Comparison of ENCODE assay signal across 18 mouse cellular contexts in the genomic region with DNA sequence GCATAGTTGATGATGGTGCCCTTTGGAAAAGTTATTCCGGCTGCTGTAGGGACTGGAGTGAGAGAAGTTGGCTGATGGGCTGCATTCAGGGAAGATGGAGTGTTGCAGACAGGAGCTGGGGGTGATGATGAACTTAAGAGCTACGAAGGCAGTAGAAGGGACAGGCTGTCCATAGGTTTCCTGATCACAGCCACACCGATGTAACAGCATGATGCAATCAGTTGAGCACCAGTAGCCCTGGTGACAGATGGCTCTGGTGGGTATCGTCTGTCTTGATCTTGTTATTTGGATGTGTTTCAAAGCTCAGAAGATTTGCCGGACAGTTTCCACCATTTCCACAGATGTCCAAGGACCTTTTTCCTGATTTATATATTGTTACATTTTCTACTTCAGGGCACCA. TPM values are rescaled to one million over a fixed set of nuclear protein-coding genes. Genes with fewer than 3 reads are reported as not detected.
DNase-seq lines count a peak whose midpoint lies in the region; ATAC-seq and TF ChIP-seq lines count a peak whose summit lies in the region.
"Had no signal": no experiment of that assay in that cellular context is flagged by ENCODE, and none has a peak within 500 bp of the region (broad histone marks: within the 10 kb centered on the region; RNA-seq: fewer than 3 reads in every experiment).

No protein-coding gene starts in this region.

- peak overlapping the region; percentile 94 for H3K27ac ChIP-seq in liver, adult 2 months (replicated peaks; ENCODE audit: insufficient read depth, low read depth, low read length)
- H3K27ac ChIP-seq: embryonic facial prominence, embryonic 13.5 days; heart, embryonic 13.5 days; macrophage; neural tube, embryonic 13.5 days had no signal

- peaks cover 18% of the 10 kb centered on the region for H3K4me1 ChIP-seq in liver, adult 2 months (ENCODE audit: control insufficient read depth, insufficient read depth, low read length)
- H3K4me1 ChIP-seq: embryonic facial prominence, embryonic 13.5 days; heart, embryonic 13.5 days; neural tube, embryonic 13.5 days had no signal

- TF ChIP-seq POLR2A in liver, adult 2 months (IDR thresholded peaks at IDR 0.05; ENCODE audit: extremely low read depth, insufficient read depth, low read length): no peak

- peak overlapping the region; percentile 49; the same call in 1 of the 2 replicates for H3K9ac ChIP-seq in liver, adult 2 months (ENCODE audit: low read depth, low read length)
- H3K9ac ChIP-seq: embryonic facial prominence, embryonic 13.5 days; heart, embryonic 13.5 days; neural tube, embryonic 13.5 days had no signal

- H3K4me3 ChIP-seq in liver, adult 2 months (ENCODE audit: insufficient read depth, low read depth, low read length): no peak overlapping the region
- H3K4me3 ChIP-seq: embryonic facial prominence, embryonic 13.5 days; heart, embryonic 13.5 days; neural tube, embryonic 13.5 days had no signal

- DNase-seq in cerebellum, adult 11 months: peak; percentile 11
- DNase-seq in cerebellum, postnatal 4 days (ENCODE audit: low spot score in 2 of 2): no peak
- peak; percentile 16 to 39 for DNase-seq in spleen, postnatal 10 days (ENCODE audit: low spot score in 2 of 2)
- no peak for DNase-seq in spleen, postnatal 14 days (ENCODE audit: low spot score in 2 of 2)
- DNase-seq in liver, adult 2 months (ENCODE audit: extremely low read depth, low read depth, low spot score): no peak
- DNase-seq in adrenal gland, adult (ENCODE audit: inconsistent age in 2 of 2, low spot score in 1 of 2): no peak
- no peak for DNase-seq in gastrocnemius, postnatal 25 days
- DNase-seq: heart, postnatal 4 days; lung, adult 18-20 months had no signal

- ATAC-seq in megakaryocyte-erythroid progenitor cell, adult 5-6 weeks (replicated peaks; ENCODE audit: low FRiP score, low TSS enrichment, poor library complexity, severe bottlenecking): peak; percentile 43
- ATAC-seq: Patski had no signal

- H3K36me3 ChIP-seq in liver, adult 2 months (ENCODE audit: control insufficient read depth, insufficient read depth, low read length): no peaks in the 10 kb centered on the region
- H3K36me3 ChIP-seq: embryonic facial prominence, embryonic 13.5 days; heart, embryonic 13.5 days; neural tube, embryonic 13.5 days had no signal

- 41% methylated on average over 5 of the region's 5 CpGs for WGBS in liver, adult 2 months

- H3K79me2 ChIP-seq in liver, adult 2 months (ENCODE audit: control insufficient read depth, insufficient read depth, low read length): no peaks in the 10 kb centered on the region

- TF ChIP-seq CTCF in liver, adult 2 months (IDR thresholded peaks at IDR 0.05; ENCODE audit: low read depth, low read length): no peak

- no peaks in the 10 kb centered on the region for H3K27me3 ChIP-seq in liver, adult 2 months (ENCODE audit: control insufficient read depth, insufficient read depth, low read length)
- H3K27me3 ChIP-seq: embryonic facial prominence, embryonic 13.5 days; heart, embryonic 13.5 days; neural tube, embryonic 13.5 days; Patski had no signal

RNA-seq across cellular contexts. Expression of a gene that starts 19.5 kb away (rescaled TPM):
- total RNA-seq in liver, adult 2 months (2014; rRNA removed): 3,614 and 3,656 TPM in 2 replicates
- polyA plus RNA-seq in liver, adult 2 months (2012; rRNA removed): 3,813 and 5,374 TPM in 2 replicates
- total RNA-seq in megakaryocyte-erythroid progenitor cell, adult 5-6 weeks (2014; fragmentation: Nextera tagmentation): not detected in 2 replicates
- not detected in 2 replicates for total RNA-seq in megakaryocyte-erythroid progenitor cell, adult 5-6 weeks (2017)
- not detected for total RNA-seq in gastrocnemius, postnatal 25 days (2021)
- total RNA-seq: heart, postnatal 4 days; layer of hippocampus, adult 18-20 months had no signal
- polyA plus RNA-seq: cortical plate, adult 2 months; embryonic facial prominence, embryonic 13.5 days; forebrain, embryonic 11.5 days; macrophage; neural tube, embryonic 13.5 days; Patski had no signal

RNA-seq across cellular contexts. Expression of a gene that starts 32.8 kb away (rescaled TPM):
- 29.8 and 39.8 TPM in 2 replicates for total RNA-seq in liver, adult 2 months (2014; rRNA removed)
- polyA plus RNA-seq in liver, adult 2 months (2012; rRNA removed): 26.4 and 28.5 TPM in 2 replicates
- 89.8 and 96.1 TPM in 2 replicates for total RNA-seq in megakaryocyte-erythroid progenitor cell, adult 5-6 weeks (2014; fragmentation: Nextera tagmentation)
- total RNA-seq in megakaryocyte-erythroid progenitor cell, adult 5-6 weeks (2017): 36.0 and 41.0 TPM in 2 replicates
- total RNA-seq in gastrocnemius, postnatal 25 days (2021): 10 to 100 TPM; 14.2 to 15.2 TPM

RNA-seq across cellular contexts. Expression of a gene that starts 49.9 kb away (rescaled TPM):
- 0.37 and 0.60 TPM in 2 replicates for total RNA-seq in liver, adult 2 months (2014; rRNA removed)
- polyA plus RNA-seq in liver, adult 2 months (2012; rRNA removed): 0.35 and 0.60 TPM in 2 replicates
- not detected in 2 replicates for total RNA-seq in megakaryocyte-erythroid progenitor cell, adult 5-6 weeks (2014; fragmentation: Nextera tagmentation)
- total RNA-seq in megakaryocyte-erythroid progenitor cell, adult 5-6 weeks (2017): 0.28 TPM in 1 of 2 replicates, not detected in the other
- total RNA-seq in gastrocnemius, postnatal 25 days (2021): 1 to 10 TPM; 1.1 to 1.9 TPM

RNA-seq across cellular contexts. Expression of a gene that starts 60.0 kb away (rescaled TPM):
- 1.8 and 3.8 TPM in 2 replicates for total RNA-seq in liver, adult 2 months (2014; rRNA removed)
- polyA plus RNA-seq in liver, adult 2 months (2012; rRNA removed): 6.0 and 7.2 TPM in 2 replicates
- total RNA-seq in megakaryocyte-erythroid progenitor cell, adult 5-6 weeks (2014; fragmentation: Nextera tagmentation): 37.1 and 43.9 TPM in 2 replicates
- 2.1 and 3.9 TPM in 2 replicates for total RNA-seq in megakaryocyte-erythroid progenitor cell, adult 5-6 weeks (2017)
- 1 to 10 TPM; 8.1 to 9.6 TPM for total RNA-seq in gastrocnemius, postnatal 25 days (2021)

Comparison
In these comparisons a context has a peak if more than half of its experiments do, and no peak if none do; other contexts are left out.
1. DNase-seq: peak in cerebellum, adult 11 months (single experiment) and spleen, postnatal 10 days (2 of 2); none in cerebellum, postnatal 4 days (0 of 2), spleen, postnatal 14 days (0 of 2), liver, adult 2 months (single experiment), adrenal gland, adult (0 of 2) and gastrocnemius, postnatal 25 days (single experiment).
2. RNA of a gene that starts 19.5 kb away (total RNA-seq): 3,614 to 3,656 TPM in liver, adult 2 months; not detected in megakaryocyte-erythroid progenitor cell, adult 5-6 weeks and not detected in gastrocnemius, postnatal 25 days; every median in the first group is over 1,000 times any median in the second.